Mouse (Mus musculus) MEL (cell line): ENCODE measurements around the gene Nrtn.

Source experiments
- EP300 ChIP-seq, 2 experiments: IDR thresholded peaks; 2 replicates each; pipeline ENCODE4 v1.6.1; 2011; ENCODE audit warnings: improper control_type of control experiment in 2 of 2, low read length in 2 of 2, low read depth in 1 of 2, mild to moderate bottlenecking in 1 of 2
- MAZ ChIP-seq: IDR thresholded peaks from 2 replicates; pipeline ENCODE4 v1.6.1; 2012; ENCODE audit warnings: low read depth, mild to moderate bottlenecking, inconsistent platforms, low read length, improper control_type of control experiment
- MXI1 ChIP-seq: IDR thresholded peaks from 2 replicates; pipeline ENCODE4 v1.6.1; 2011; ENCODE audit warnings: mild to moderate bottlenecking, low read depth, low read length, improper control_type of control experiment
- MYB ChIP-seq: IDR thresholded peaks from 2 replicates; pipeline ENCODE4 v1.6.1; 2011; ENCODE audit warnings: mild to moderate bottlenecking, low read depth, low read length, improper control_type of control experiment
- POLR2A ChIP-seq, 2 experiments: IDR thresholded peaks; 2 replicates each; pipeline ENCODE4 v1.6.1; 2011 to 2012; ENCODE audit warnings: low read length in 2 of 2, mild to moderate bottlenecking in 2 of 2, control low read depth in 1 of 2, improper control_type of control experiment in 1 of 2, low read depth in 1 of 2, moderate library complexity in 1 of 2; ENCODE audit not compliant: control insufficient read depth in 1 of 2, insufficient read depth in 1 of 2, poor library complexity in 1 of 2
- USF2 ChIP-seq, 2 experiments: IDR thresholded peaks; 2 replicates each; pipeline ENCODE4 v1.6.1; 2011 to 2012; ENCODE audit warnings: improper control_type of control experiment in 2 of 2, low read length in 2 of 2, borderline replicate concordance in 1 of 2, inconsistent platforms in 1 of 2, low read depth in 1 of 2, mild to moderate bottlenecking in 1 of 2; ENCODE audit not compliant: insufficient read depth in 1 of 2

DNA sequence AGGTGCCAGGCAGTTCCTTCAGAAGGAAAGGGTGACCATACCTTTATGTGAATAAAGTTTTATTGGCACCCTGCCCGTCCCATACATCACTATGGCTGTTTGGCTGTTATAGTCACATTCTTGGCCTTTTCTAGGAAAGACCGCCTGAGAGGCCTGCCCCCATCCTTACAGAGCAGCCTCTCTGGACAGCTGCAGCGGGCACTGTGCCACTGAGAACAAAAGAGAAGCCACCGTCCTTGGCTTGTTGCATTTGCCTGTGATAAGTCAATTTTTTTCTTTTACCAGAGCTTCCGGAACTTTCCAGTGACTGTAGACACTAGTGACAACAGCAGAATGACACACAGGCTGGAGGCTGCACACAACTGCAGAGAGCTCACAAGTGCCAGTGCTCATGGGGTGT is 47.6 kb upstream of the Nrtn start:
- TF ChIP-seq EP300 (IDR thresholded peaks at IDR 0.05; ENCODE audit: low read depth in 1 of 2, low read length in 2 of 2): no peak
- no peak for TF ChIP-seq USF2 (IDR thresholded peaks at IDR 0.05; ENCODE audit: borderline replicate concordance in 1 of 2, insufficient read depth in 1 of 2, low read depth in 1 of 2, low read length in 2 of 2)
- no peak for TF ChIP-seq MYB
- no peak for TF ChIP-seq MXI1
- TF ChIP-seq POLR2A (IDR thresholded peaks at IDR 0.05; ENCODE audit: control insufficient read depth in 1 of 2, insufficient read depth in 1 of 2, low read depth in 1 of 2, low read length in 2 of 2, poor library complexity in 1 of 2): no peak
- no peak for TF ChIP-seq MAZ
